Mouse (Mus musculus): ENCODE data around the gene Slc2a9. TPM values are rescaled to one million over a fixed set of nuclear protein-coding genes. Genes with fewer than 3 reads are reported as not detected.

The Slc2a9 gene
- polyA plus RNA-seq (2017; shearing (Covaris generic)) = 6.4 TPM

DNA sequence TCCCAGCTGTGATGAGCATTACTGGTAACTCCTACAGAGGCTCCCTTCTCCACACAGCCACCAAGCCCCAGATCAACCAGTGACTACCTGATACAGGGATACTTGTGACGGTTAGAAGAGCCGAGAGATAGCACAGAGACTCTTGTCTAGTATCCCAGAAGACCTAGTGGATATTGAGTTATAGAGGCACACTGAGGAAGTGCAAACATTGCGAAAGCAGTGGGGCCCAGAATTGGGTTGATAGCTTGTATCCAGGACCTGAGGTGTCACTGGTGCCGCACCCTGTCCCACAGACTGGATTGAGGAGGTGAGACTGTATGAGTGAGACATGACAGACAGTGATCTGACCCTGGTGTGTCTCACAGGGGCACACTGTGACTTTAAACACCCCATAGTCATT is at the start of gene Slc2a9:
Gene Slc2a9 (minus strand): TSS at position 152 of the 400 bp plus-strand sequence.

GRCm38 (mm10) chr5:38318966-38319786 is 183.8 kb downstream of the Slc2a9 start, which contains the start of gene Drd5:
TSS of gene Drd5 (plus strand) at chr5:38319367.

Other genes with a start within 250 kb of the Slc2a9 start
- gene Tmem128, start 243.0 kb downstream of the Slc2a9 start, polyA plus RNA-seq (2017; shearing (Covaris generic)) = 112 TPM
- not detected for gene Otop1, start 227.2 kb downstream of the Slc2a9 start, polyA plus RNA-seq (2017; shearing (Covaris generic))
- not detected for gene Drd5, start 183.8 kb downstream of the Slc2a9 start, polyA plus RNA-seq (2017; shearing (Covaris generic))
- gene Wdr1, start 60.1 kb upstream of the Slc2a9 start, polyA plus RNA-seq (2017; shearing (Covaris generic)) = 320 TPM
- 1.00 TPM for gene Zfp518b, start 181.7 kb upstream of the Slc2a9 start, polyA plus RNA-seq (2017; shearing (Covaris generic))

Measured in effector memory CD4-positive, alpha-beta T cell, adult 5 months (primary cell).